Mouse (Mus musculus): Measurements from ENCODE around the gene Aplp2.

Gene Aplp2

GRCm38 (mm10) chr9:31211690-31212499 lies at the start of gene Aplp2:
Aplp2 (minus strand) TSS chr9:31211815.
- in situ Hi-C loops (cut with MboI, MseI): no loop called here

GRCm38 (mm10) chr9:31260219-31260618 lies 48.6 kb upstream of the Aplp2 start:
- in situ Hi-C loops (cut with MboI, MseI): no loop called here

GRCm38 (mm10) chr9:31258237-31258636 lies 46.6 kb upstream of the Aplp2 start:
- in situ Hi-C loops (cut with MboI, MseI): no loop called here

- in situ Hi-C loops (cut with MboI, MseI): no loop called here
Observed at GRCm38 (mm10) chr9:31255953-31256352, 44.3 kb upstream of the Aplp2 start.

GRCm38 (mm10) chr9:31254697-31255004 lies 43.0 kb upstream of the Aplp2 start:
- in situ Hi-C loops (cut with MboI, MseI): no loop called here

- in situ Hi-C loops (cut with MboI, MseI): no loop called here
Observed at GRCm38 (mm10) chr9:31253866-31254696, 42.5 kb upstream of the Aplp2 start.

GRCm38 (mm10) chr9:31253311-31253734 lies 41.7 kb upstream of the Aplp2 start:
- in situ Hi-C loops (cut with MboI, MseI): no loop called here

- in situ Hi-C loops (cut with MboI, MseI): no loop called here
Observed at GRCm38 (mm10) chr9:31252182-31252799, 40.7 kb upstream of the Aplp2 start.

- in situ Hi-C loops (cut with MboI, MseI): no loop called here
Observed at GRCm38 (mm10) chr9:31247447-31248220, 36.0 kb upstream of the Aplp2 start.

- in situ Hi-C loops (cut with MboI, MseI): no loop called here
Observed at GRCm38 (mm10) chr9:31246421-31246820, 34.8 kb upstream of the Aplp2 start.

GRCm38 (mm10) chr9:31245006-31245405 lies 33.4 kb upstream of the Aplp2 start:
- in situ Hi-C loops (cut with MboI, MseI): no loop called here

GRCm38 (mm10) chr9:31243939-31244333 lies 32.3 kb upstream of the Aplp2 start:
- in situ Hi-C loops (cut with MboI, MseI): loop anchor here (5.0 kb wide), 1 partner anchor 37 kb away; no protein-coding TSS in a partner anchor

GRCm38 (mm10) chr9:31243306-31243938 lies 31.8 kb upstream of the Aplp2 start:
- in situ Hi-C loops (cut with MboI, MseI): loop anchor here (5.0 kb wide), 1 partner anchor 36 kb away; no protein-coding TSS in a partner anchor

- in situ Hi-C loops (cut with MboI, MseI): loop anchor here (5.0 kb wide), 1 partner anchor 34 kb away; no protein-coding TSS in a partner anchor
Observed at GRCm38 (mm10) chr9:31241208-31241699, 29.6 kb upstream of the Aplp2 start.

- in situ Hi-C loops (cut with MboI, MseI): loop anchor here (5.0 kb wide), 1 partner anchor 33 kb away; no protein-coding TSS in a partner anchor
Observed at GRCm38 (mm10) chr9:31240522-31241207, 29.1 kb upstream of the Aplp2 start.

GRCm38 (mm10) chr9:31239551-31239950 lies 27.9 kb upstream of the Aplp2 start:
- in situ Hi-C loops (cut with MboI, MseI): no loop called here

- in situ Hi-C loops (cut with MboI, MseI): no loop called here
Observed at GRCm38 (mm10) chr9:31238526-31238925, 26.9 kb upstream of the Aplp2 start.

- in situ Hi-C loops (cut with MboI, MseI): no loop called here
Observed at GRCm38 (mm10) chr9:31236079-31236478, 24.5 kb upstream of the Aplp2 start.

- in situ Hi-C loops (cut with MboI, MseI): no loop called here
Observed at GRCm38 (mm10) chr9:31235489-31235888, 23.9 kb upstream of the Aplp2 start.

GRCm38 (mm10) chr9:31235030-31235429 lies 23.4 kb upstream of the Aplp2 start:
- in situ Hi-C loops (cut with MboI, MseI): no loop called here

Measured in regulatory T cell (primary cell).